ENCODE assay signal across 8 mouse cellular contexts in genomic region chr8:20297939-20298505, GRCm38 (mm10).
DNase-seq lines count a peak whose midpoint lies in the region; ATAC-seq and TF ChIP-seq lines count a peak whose summit lies in the region.
"Not testable (repeated sequence)": the region's sequence is repeated elsewhere in the genome, so short reads cannot be mapped to it uniquely, and the experiment has no call there.

No protein-coding gene starts in this region.

- not testable (repeated sequence) for H3K36me3 ChIP-seq in embryonic facial prominence, embryonic 14.5 days (ENCODE audit: control insufficient read depth, insufficient read depth, low read length); heart, embryonic 10.5 days; lung, embryonic 14.5 days (ENCODE audit: insufficient read depth)

- not testable (repeated sequence) for H3K9ac ChIP-seq in embryonic facial prominence, embryonic 14.5 days (ENCODE audit: low read depth, low read length); lung, embryonic 14.5 days

- not testable (repeated sequence) for H3K27me3 ChIP-seq in embryonic facial prominence, embryonic 14.5 days (replicated peaks; ENCODE audit: control insufficient read depth, insufficient read depth, low read length); heart, embryonic 10.5 days (ENCODE audit: insufficient read depth, poor library complexity, severe bottlenecking); lung, embryonic 14.5 days (ENCODE audit: insufficient read depth, low read length)

- not testable (repeated sequence) for TF ChIP-seq CTCF in lung, embryonic 14.5 days (IDR thresholded peaks at IDR 0.05; ENCODE audit: low read depth)

- 89% methylated on average over 10 of the region's 13 CpGs for WGBS in embryonic facial prominence, embryonic 14.5 days
- 81% methylated on average over 12 of the region's 13 CpGs for WGBS in heart, embryonic 10.5 days
- 79% methylated on average over 12 of the region's 13 CpGs for WGBS in lung, embryonic 14.5 days

- H3K9me3 ChIP-seq in embryonic facial prominence, embryonic 14.5 days (ENCODE audit: control insufficient read depth, low read length); heart, embryonic 10.5 days; lung, embryonic 14.5 days (ENCODE audit: low read depth, low read length): not testable (repeated sequence)

- H3K4me2 ChIP-seq in embryonic facial prominence, embryonic 14.5 days (ENCODE audit: low read depth, low read length); lung, embryonic 14.5 days: not testable (repeated sequence)

- H3K27ac ChIP-seq in embryonic facial prominence, embryonic 14.5 days (replicated peaks; ENCODE audit: low read depth, low read length); heart, embryonic 10.5 days; lung, embryonic 14.5 days (ENCODE audit: low read depth): not testable (repeated sequence)

- not testable (repeated sequence) for H3K4me3 ChIP-seq in embryonic facial prominence, embryonic 14.5 days (ENCODE audit: low read depth, low read length); heart, embryonic 10.5 days; lung, embryonic 14.5 days (ENCODE audit: low read depth, low read length)

- not testable (repeated sequence) for ATAC-seq in embryonic facial prominence, embryonic 14.5 days (ENCODE audit: low read depth); lung, embryonic 14.5 days (ENCODE audit: insufficient read depth)

- DNase-seq in ES-CJ7 (ENCODE audit: low read depth, low spot score) = peak; percentile 66
- DNase-seq in cerebellum, adult 11 months = peak; percentile 50
- peak; percentile 0 for DNase-seq in embryonic facial prominence, embryonic 14.5 days (ENCODE audit: low spot score)
- DNase-seq in heart, embryonic 10.5 days (ENCODE audit: low spot score) = peak; percentile 38
- peak; percentile 14 to 61 for DNase-seq in kidney, postnatal 25 days
- peak; percentile 0 for DNase-seq in lung, embryonic 14.5 days
- DNase-seq in right cerebral cortex, postnatal 36 days (ENCODE audit: low spot score in 2 of 2) = peak; percentile 26 to 28
- peak; percentile 13 to 42 for DNase-seq in urinary bladder, adult 18-20 months (ENCODE audit: low spot score in 2 of 2)

- not testable (repeated sequence) for H3K4me1 ChIP-seq in embryonic facial prominence, embryonic 14.5 days (ENCODE audit: control insufficient read depth, insufficient read depth, low read length); heart, embryonic 10.5 days; lung, embryonic 14.5 days (ENCODE audit: insufficient read depth)

Comparison
In these comparisons a context has a peak if more than half of its experiments do, and no peak if none do; other contexts are left out.
1. DNase-seq: peak in every context shown above with its lines; median percentile 66 in ES-CJ7; 50 in cerebellum, adult 11 months; 38 in heart, embryonic 10.5 days; 38 in kidney, postnatal 25 days; 28 in urinary bladder, adult 18-20 months; 27 in right cerebral cortex, postnatal 36 days; 0 in embryonic facial prominence, embryonic 14.5 days; 0 in lung, embryonic 14.5 days.